Mouse (Mus musculus) neural tube, embryonic 11.5 days (tissue): ENCODE results near the gene Irx5. TPM values are rescaled to one million over a fixed set of nuclear protein-coding genes. Genes with fewer than 3 reads are reported as not detected.

Experiments used
- ATAC-seq: fragments of 200-750 bp; cut with Nextera tagmentation; 2 replicates; pipeline ENCODE4 v1.8.0; 2017; ENCODE audit warnings: moderate number of reproducible peaks, mild to moderate bottlenecking, moderate TSS enrichment, moderate library complexity; ENCODE audit not compliant: insufficient read depth, low FRiP score, low TSS enrichment
- DNase-seq: peaks from one replicate; pipeline ENCODE4 v3.0.0-alpha.2; 2015; ENCODE audit warnings: low spot score
- H3K27ac ChIP-seq: fragments of 300-500 bp; sonication (generic); 2 replicates; pipeline ENCODE4 v1.5.1; 2014; ENCODE audit warnings: low read depth, mild to moderate bottlenecking, low read length
- H3K27me3 ChIP-seq: fragments of 300-500 bp; sonication (generic); 2 replicates; pipeline ENCODE4 v1.6.1; 2014; ENCODE audit warnings: mild to moderate bottlenecking, low read length, mixed read lengths; ENCODE audit not compliant: control insufficient read depth, insufficient read depth
- H3K36me3 ChIP-seq: fragments of 300-500 bp; sonication (generic); 2 replicates; pipeline ENCODE4 v1.6.1; 2014; ENCODE audit warnings: mild to moderate bottlenecking, low read length, moderate library complexity, mixed read lengths; ENCODE audit not compliant: control insufficient read depth, insufficient read depth
- H3K4me1 ChIP-seq: fragments of 300-500 bp; sonication (generic); 2 replicates; pipeline ENCODE4 v1.6.1; 2014; ENCODE audit warnings: low read length, mixed read lengths; ENCODE audit not compliant: control insufficient read depth, insufficient read depth
- H3K4me2 ChIP-seq: fragments of 300-500 bp; sonication (generic); 2 replicates; pipeline ENCODE4 v1.6.1; 2014; ENCODE audit warnings: low read depth, mild to moderate bottlenecking, moderate library complexity
- H3K4me3 ChIP-seq: fragments of 300-500 bp; sonication (generic); 2 replicates; pipeline ENCODE4 v1.5.1; 2014; ENCODE audit warnings: low read depth, low read length
- H3K9ac ChIP-seq: fragments of 300-500 bp; sonication (generic); 2 replicates; pipeline ENCODE4 v1.6.1; 2014; ENCODE audit warnings: mild to moderate bottlenecking, low read length
- H3K9me3 ChIP-seq: fragments of 300-500 bp; sonication (generic); 2 replicates; pipeline ENCODE4 v1.6.1; 2016; ENCODE audit warnings: low read length; ENCODE audit not compliant: control insufficient read depth
- WGBS: fragments of 180-500 bp; shearing (Covaris S2); extraction: QIAGEN DNeasy Blood & Tissue Kit; methylation state at CpG from one replicate; pipeline ENCODE4 v1.1.7; 2014; 5-methylcytosine and 5-hydroxymethylcytosine counted together
- polyA plus RNA-seq: library from polyadenylated mRNA; unstranded; fragments of >200 nt; fragmentation: Nextera tagmentation; extraction: Ambion mirVana; gene quantifications from 2 replicates; pipeline ENCODE4 v1.2.1, GENCODE M21; 2014

Irx5 gene
- polyA plus RNA-seq, 1 experiment from 2014 or later: 19.7 TPM

GRCm38 (mm10) chr8:92358141-92358999, 945 bp downstream of the Irx5 start:
- H3K9me3 ChIP-seq: no peaks in the 10 kb centered on the region
- peak overlapping the region; percentile 92 for H3K4me2 ChIP-seq
- ATAC-seq: no peak
- H3K27ac ChIP-seq: peak overlapping the region; percentile 95
- DNase-seq: no peak
- peak overlapping the region; percentile 85 for H3K4me3 ChIP-seq
- under 1% methylated on average over 79 of the region's 80 CpGs for WGBS
- peak overlapping the region; percentile 95 for H3K9ac ChIP-seq
- H3K36me3 ChIP-seq: peaks cover 2% of the 10 kb centered on the region; the same call in 1 of the 2 replicates
- H3K27me3 ChIP-seq: peaks cover 23% of the 10 kb centered on the region
- peaks cover 18% of the 10 kb centered on the region for H3K4me1 ChIP-seq

- peaks cover 2% of the 10 kb centered on the region; the same call in 1 of the 2 replicates for H3K36me3 ChIP-seq
- H3K27me3 ChIP-seq: peaks cover 29% of the 10 kb centered on the region
- H3K4me3 ChIP-seq: peak overlapping the region; percentile 85
- H3K9me3 ChIP-seq: no peaks in the 10 kb centered on the region
- peak overlapping the region; percentile 92 for H3K4me2 ChIP-seq
- ATAC-seq (no peak), DNase-seq (peak; percentile 62)
- peak overlapping the region; percentile 95 for H3K9ac ChIP-seq
- under 1% methylated on average over 35 of the region's 35 CpGs for WGBS
- peak overlapping the region; percentile 95 for H3K27ac ChIP-seq
- peaks cover 15% of the 10 kb centered on the region for H3K4me1 ChIP-seq
These were observed 1.8 kb downstream of the Irx5 start for GRCm38 (mm10) chr8:92359000-92359832.

- H3K4me1 ChIP-seq: peaks cover 17% of the 10 kb centered on the region
- ATAC-seq (no peak), DNase-seq (peak; percentile 76)
- H3K27me3 ChIP-seq: peaks cover 33% of the 10 kb centered on the region
- peaks cover 2% of the 10 kb centered on the region; the same call in 1 of the 2 replicates for H3K36me3 ChIP-seq
- WGBS: under 1% methylated on average over 21 of the region's 21 CpGs
- peak overlapping the region; percentile 95 for H3K9ac ChIP-seq
- H3K4me3 ChIP-seq: peak overlapping the region; percentile 85
- peak overlapping the region; percentile 60; the same call in 1 of the 2 replicates for H3K27ac ChIP-seq
- H3K4me2 ChIP-seq: peak overlapping the region; percentile 92
- no peaks in the 10 kb centered on the region for H3K9me3 ChIP-seq
These were observed 2.3 kb downstream of the Irx5 start for GRCm38 (mm10) chr8:92359833-92360082.

- Histone ChIP-seq H3K27ac (peak overlapping the region; percentile 60; the same call in 1 of the 2 replicates), H3K9me3 (no peaks in the 10 kb centered on the region), H3K4me1 (peaks cover 18% of the 10 kb centered on the region), H3K36me3 (peaks cover 2% of the 10 kb centered on the region; the same call in 1 of the 2 replicates), H3K4me2 (peak overlapping the region; percentile 92), H3K27me3 (peaks cover 33% of the 10 kb centered on the region), H3K9ac (peak overlapping the region; percentile 95), H3K4me3 (peak overlapping the region; percentile 85)
- DNase-seq (peak; percentile 54), ATAC-seq (no peak)
- WGBS: under 1% methylated on average over 62 of the region's 77 CpGs
These were observed 2.8 kb downstream of the Irx5 start for GRCm38 (mm10) chr8:92360083-92360861.

- Histone ChIP-seq H3K27me3 (peaks cover 36% of the 10 kb centered on the region), H3K9ac (peak overlapping the region; percentile 57), H3K27ac (peak overlapping the region; percentile 73), H3K4me1 (peaks cover 31% of the 10 kb centered on the region), H3K4me3 (peak overlapping the region; percentile 38), H3K4me2 (peak overlapping the region; percentile 60), H3K36me3 (peaks cover 2% of the 10 kb centered on the region; the same call in 1 of the 2 replicates), H3K9me3 (no peaks in the 10 kb centered on the region)
- WGBS: 1% methylated on average over 25 of the region's 25 CpGs
- ATAC-seq: peak; percentile 56
- DNase-seq: peak; percentile 90
These were observed 4.3 kb downstream of the Irx5 start for GRCm38 (mm10) chr8:92361546-92362351.

GRCm38 (mm10) chr8:92362396-92363115, 5.1 kb downstream of the Irx5 start:
- Histone ChIP-seq H3K4me3 (peak overlapping the region; percentile 38), H3K4me1 (peaks cover 33% of the 10 kb centered on the region), H3K36me3 (peaks cover 2% of the 10 kb centered on the region; the same call in 1 of the 2 replicates), H3K27ac (peak overlapping the region; percentile 79), H3K9ac (peak overlapping the region; percentile 63), H3K27me3 (peaks cover 44% of the 10 kb centered on the region), H3K9me3 (no peaks in the 10 kb centered on the region), H3K4me2 (peak overlapping the region; percentile 60)
- no peak for ATAC-seq
- DNase-seq: no peak
- WGBS: 2% methylated on average over 15 of the region's 15 CpGs

- Histone ChIP-seq H3K4me2 (peak overlapping the region; percentile 60), H3K9ac (peak overlapping the region; percentile 63), H3K27me3 (peaks cover 48% of the 10 kb centered on the region), H3K36me3 (peaks cover 2% of the 10 kb centered on the region; the same call in 1 of the 2 replicates), H3K4me1 (peaks cover 33% of the 10 kb centered on the region), H3K4me3 (peak overlapping the region; percentile 38), H3K27ac (peak overlapping the region; percentile 79), H3K9me3 (no peaks in the 10 kb centered on the region)
- WGBS: 2% methylated on average over 45 of the region's 45 CpGs
- DNase-seq (peak; percentile 72), ATAC-seq (peak; percentile 13; the same call in 1 of the 2 replicates)
These were observed 6.1 kb downstream of the Irx5 start for GRCm38 (mm10) chr8:92363217-92364147.
